Mouse (Mus musculus) ES-Bruce4 (cell line): ENCODE measurements around the gene Specc1. TPM values are rescaled to one million over a fixed set of nuclear protein-coding genes. Genes with fewer than 3 reads are reported as not detected.

Experiments used
- H3K27ac ChIP-seq: 2 replicates; pipeline ENCODE4 v1.5.1; 2012; ENCODE audit warnings: low read length, inconsistent platforms; ENCODE audit not compliant: insufficient read depth
- H3K27me3 ChIP-seq: 2 replicates; pipeline ENCODE4 v1.6.1; 2012; ENCODE audit warnings: mild to moderate bottlenecking, low read length, inconsistent platforms; ENCODE audit not compliant: control insufficient read depth, poor library complexity, insufficient read depth, severe bottlenecking
- H3K36me3 ChIP-seq: 2 replicates; pipeline ENCODE4 v1.6.1; 2012; ENCODE audit warnings: inconsistent platforms, mild to moderate bottlenecking, low read length, moderate library complexity; ENCODE audit not compliant: control insufficient read depth, poor library complexity, insufficient read depth, severe bottlenecking
- H3K4me1 ChIP-seq: one replicate; pipeline ENCODE4 v1.8.1; 2011; ENCODE audit warnings: low read length; ENCODE audit not compliant: control insufficient read depth, insufficient read depth
- H3K4me3 ChIP-seq: 2 replicates; pipeline ENCODE4 v1.5.1; 2011; ENCODE audit warnings: low read depth, mild to moderate bottlenecking, low read length
- H3K9ac ChIP-seq: 2 replicates; pipeline ENCODE4 v1.6.1; 2012; ENCODE audit warnings: low read depth, mild to moderate bottlenecking, inconsistent platforms; ENCODE audit not compliant: poor library complexity, severe bottlenecking
- H3K9me3 ChIP-seq: replicated peaks from 2 replicates; pipeline ENCODE4 v1.6.1; 2012; ENCODE audit warnings: mild to moderate bottlenecking, low read length, inconsistent platforms; ENCODE audit not compliant: control insufficient read depth, poor library complexity, insufficient read depth, severe bottlenecking
- CTCF ChIP-seq: IDR thresholded peaks from one replicate; pipeline ENCODE4 v1.8.1; 2011; ENCODE audit warnings: low read depth, low read length
- EP300 ChIP-seq: IDR thresholded peaks from 2 replicates; pipeline ENCODE4 v1.6.1; 2011; ENCODE audit warnings: low read depth, low read length; ENCODE audit not compliant: insufficient read depth
- POLR2A ChIP-seq: IDR thresholded peaks from one replicate; pipeline ENCODE4 v1.8.1; 2011; ENCODE audit warnings: low read length; ENCODE audit not compliant: insufficient read depth
- polyA plus RNA-seq: library from polyadenylated mRNA; stranded (reverse); fragments of >200 nt; gene quantifications from 2 replicates; pipeline ENCODE4 v1.2.4, GENCODE M21; 2011; ENCODE audit warnings: low read depth; ENCODE audit not compliant: missing spikeins, insufficient read depth, insufficient read length

Specc1 gene
- 31.4 and 32.1 TPM in 2 replicates for polyA plus RNA-seq

DNA sequence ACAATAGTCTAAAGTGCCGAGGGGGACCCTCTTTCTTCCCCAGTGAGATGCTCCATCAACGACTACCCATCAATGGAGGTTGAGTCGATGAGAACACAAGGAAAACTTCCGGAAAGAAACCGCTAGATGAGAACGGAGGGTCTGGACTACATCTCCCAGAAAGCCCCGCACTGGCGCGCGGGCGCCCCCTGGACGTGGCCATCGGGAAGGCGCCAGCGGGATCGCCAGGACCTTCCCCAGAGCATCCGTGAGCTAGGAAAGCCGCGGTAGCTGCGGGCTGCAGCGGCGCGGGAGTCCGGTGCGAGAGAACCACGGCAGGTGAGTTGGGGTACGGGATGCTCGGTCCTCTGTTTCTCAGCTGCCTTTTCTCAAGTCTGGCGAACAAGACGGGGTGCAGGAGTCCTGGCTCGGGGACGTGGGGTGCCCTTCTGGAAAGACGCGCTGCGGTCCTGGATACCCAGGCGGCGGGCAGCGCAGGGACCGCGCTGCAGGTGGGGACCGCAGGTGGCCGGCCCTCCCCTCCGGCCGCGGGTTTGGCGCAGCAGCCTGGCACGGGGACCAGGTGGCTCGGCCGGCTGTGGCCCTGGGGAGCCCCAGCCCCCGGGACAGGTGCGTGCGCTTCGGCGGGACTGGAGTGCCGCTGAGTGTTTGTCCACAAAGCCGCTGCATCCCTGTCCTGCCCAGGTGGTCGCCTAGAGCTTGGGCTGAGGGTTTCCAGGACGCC, at the start of gene Specc1:
Gene Specc1 (plus strand): TSS at position 192 of the 724 bp plus-strand sequence.
- Histone ChIP-seq H3K36me3 (no peaks in the 10 kb centered on the region), H3K4me3 (peak within 1 kb of the TSS; percentile 87), H3K9me3 (peaks cover 9% of the 10 kb centered on the region; the same call in 1 of the 2 replicates), H3K27ac (no peak within 1 kb of the TSS), H3K9ac (peak within 1 kb of the TSS; percentile 63), H3K27me3 (peaks cover 2% of the 10 kb centered on the region; the same call in 1 of the 2 replicates), H3K4me1 (no peaks in the 10 kb centered on the region)
- TF ChIP-seq POLR2A: no peak
- peak; percentile 71 for TF ChIP-seq CTCF

DNA sequence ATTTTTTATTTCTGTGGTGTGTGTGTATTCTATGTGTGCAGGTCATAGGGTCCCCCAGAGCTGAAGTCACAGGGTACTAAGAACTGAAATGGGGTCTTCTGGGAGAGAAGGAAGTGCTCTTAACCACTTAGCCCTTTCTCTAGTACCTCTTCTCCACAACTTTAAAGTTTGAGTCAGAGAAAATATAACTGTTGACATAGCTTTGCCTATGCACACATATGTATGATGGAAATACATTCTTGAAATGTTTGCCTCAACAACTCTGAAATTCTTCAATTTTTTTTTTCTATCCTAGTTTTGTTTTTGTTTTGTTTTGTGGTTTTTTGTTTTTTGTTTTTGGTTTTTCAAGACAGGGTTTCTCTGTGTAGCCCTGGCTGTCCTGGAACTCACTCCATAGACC, 48.2 kb upstream of the Specc1 start:
- H3K27ac ChIP-seq: no peak overlapping the region
- H3K36me3 ChIP-seq: peaks cover 43% of the 10 kb centered on the region
- no peaks in the 10 kb centered on the region for H3K27me3 ChIP-seq
- no peak overlapping the region for H3K4me3 ChIP-seq
- no peak for TF ChIP-seq CTCF
- no peak for TF ChIP-seq EP300
- TF ChIP-seq POLR2A: no peak
- no peak overlapping the region for H3K9ac ChIP-seq
- H3K9me3 ChIP-seq: no peaks in the 10 kb centered on the region
- H3K4me1 ChIP-seq: no peaks in the 10 kb centered on the region

DNA sequence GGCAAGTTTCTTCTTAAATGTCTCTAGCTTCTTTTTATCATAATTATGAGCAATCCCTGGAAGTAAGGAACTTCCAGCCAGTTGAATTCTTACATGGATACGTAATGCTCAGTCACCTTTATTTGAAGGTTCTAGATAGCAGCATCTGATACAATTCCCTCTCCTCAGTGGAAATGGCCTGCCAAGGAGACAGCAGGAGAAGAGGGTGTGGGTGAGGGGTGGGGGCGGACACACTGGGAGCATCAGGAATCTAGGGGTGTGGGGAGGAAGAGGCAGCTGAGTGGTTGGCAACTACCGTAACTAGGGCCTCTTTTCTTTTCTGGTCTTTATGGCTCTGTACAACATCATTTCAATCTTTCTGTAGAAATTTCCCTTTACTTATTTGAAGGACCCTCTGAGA, 36.9 kb upstream of the Specc1 start:
- H3K27me3 ChIP-seq: no peaks in the 10 kb centered on the region
- H3K36me3 ChIP-seq: peaks cover 21% of the 10 kb centered on the region
- TF ChIP-seq POLR2A: no peak
- no peak for TF ChIP-seq EP300
- no peak for TF ChIP-seq CTCF
- H3K9me3 ChIP-seq: no peaks in the 10 kb centered on the region
- no peaks in the 10 kb centered on the region for H3K4me1 ChIP-seq
- H3K4me3 ChIP-seq: no peak overlapping the region
- H3K9ac ChIP-seq: no peak overlapping the region
- H3K27ac ChIP-seq: no peak overlapping the region

DNA sequence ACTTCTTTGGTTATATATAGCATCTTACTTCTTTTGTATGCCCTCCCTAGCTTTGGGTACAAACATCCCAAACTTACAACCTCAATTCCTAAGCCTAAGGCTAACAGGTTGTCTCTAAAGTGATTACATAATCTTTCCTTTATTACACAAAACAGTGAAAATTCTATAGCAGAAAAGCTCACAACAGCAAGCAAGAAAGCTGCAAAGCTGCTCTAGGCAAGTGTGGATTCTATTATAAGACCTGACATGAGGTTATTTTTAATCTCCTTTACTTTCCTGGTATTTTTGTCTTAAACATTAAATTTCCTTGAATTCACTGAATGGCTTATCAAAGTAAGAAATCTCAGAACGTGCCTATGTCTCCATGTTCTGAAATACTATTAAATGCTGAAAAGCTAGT, 33.3 kb upstream of the Specc1 start:
- no peak overlapping the region for H3K27ac ChIP-seq
- no peaks in the 10 kb centered on the region for H3K27me3 ChIP-seq

DNA sequence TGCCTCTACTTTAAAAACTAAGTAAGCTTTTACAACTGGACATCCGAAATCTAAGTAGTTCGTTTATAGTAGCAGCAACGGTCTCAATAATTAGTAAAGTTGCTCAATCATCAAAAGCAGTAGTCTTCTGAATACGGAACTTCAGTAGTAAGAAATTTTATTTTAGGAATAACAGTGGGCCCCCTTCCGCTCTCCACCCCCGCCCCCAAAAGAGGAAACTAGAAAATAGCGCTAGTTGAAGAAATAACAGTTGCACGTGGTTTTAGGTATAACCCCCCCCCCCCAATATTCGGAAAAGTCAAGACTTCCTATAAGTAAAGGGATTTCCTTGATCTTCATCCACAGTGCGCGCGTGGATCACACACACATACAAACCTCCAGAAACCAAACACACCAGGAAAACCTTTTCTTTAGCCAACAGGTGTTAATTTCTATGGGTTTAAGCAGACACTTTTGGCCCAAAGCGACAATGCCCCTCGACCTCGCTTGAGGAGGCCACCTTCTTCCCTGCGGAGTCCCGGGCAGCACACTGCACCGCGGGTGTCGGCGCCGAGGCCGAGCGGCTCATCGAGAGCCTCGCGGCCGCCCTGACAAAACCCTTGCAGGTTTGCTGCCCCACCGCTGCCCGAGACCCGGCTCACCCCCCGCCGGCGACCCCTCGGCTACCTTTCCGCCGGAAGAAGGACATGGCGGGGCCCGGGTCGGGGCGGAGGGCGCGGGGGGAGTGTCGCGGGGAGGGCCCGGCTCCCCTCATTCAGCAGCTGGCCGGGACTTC, 27.1 kb upstream of the Specc1 start:
- H3K27me3 ChIP-seq: no peaks in the 10 kb centered on the region
- H3K9me3 ChIP-seq: 0 out of 2 replicates have a peak, but pooled peaks cover 2% of the 10 kb centered on the region
- H3K9ac ChIP-seq: peak overlapping the region; percentile 94
- peak overlapping the region; percentile 94 for H3K4me3 ChIP-seq
- H3K36me3 ChIP-seq: peaks cover 2% of the 10 kb centered on the region; the same call in 1 of the 2 replicates
- H3K27ac ChIP-seq: peak overlapping the region; percentile 30; the same call in 1 of the 2 replicates
- H3K4me1 ChIP-seq: no peaks in the 10 kb centered on the region
- TF ChIP-seq CTCF: no peak
- no peak for TF ChIP-seq EP300
- TF ChIP-seq POLR2A: no peak

More for the DNA sequence above, 33.3 kb upstream of the Specc1 start:
- Histone ChIP-seq H3K36me3 (peaks cover 6% of the 10 kb centered on the region), H3K9me3 (0 out of 2 replicates have a peak, but pooled peaks cover 2% of the 10 kb centered on the region), H3K4me1 (no peaks in the 10 kb centered on the region), H3K4me3 (no peak overlapping the region), H3K9ac (no peak overlapping the region)
- TF ChIP-seq POLR2A (no peak), EP300 (no peak), CTCF (no peak)
